Mouse (Mus musculus) C2C12 (cell line): ENCODE data around the gene Gm20605.

ENCODE experiments used
- CEBPB ChIP-seq: IDR thresholded peaks from one replicate; pipeline ENCODE4 v1.6.1; 2011; ENCODE audit warnings: low read depth, mild to moderate bottlenecking, control low read depth, moderate library complexity
- CTCF ChIP-seq: IDR thresholded peaks from one replicate; pipeline ENCODE4 v1.5.1; 2011; ENCODE audit not compliant: control insufficient read depth, insufficient read depth, insufficient read length
- MAX ChIP-seq: IDR thresholded peaks from one replicate; pipeline ENCODE4 v1.6.1; 2011; ENCODE audit warnings: mild to moderate bottlenecking, control low read depth
- MYOD1 ChIP-seq: IDR thresholded peaks from one replicate; pipeline ENCODE4 v1.6.1; 2011; ENCODE audit warnings: low read depth; ENCODE audit not compliant: control insufficient read depth, insufficient read length
- MYOG ChIP-seq: IDR thresholded peaks from one replicate; pipeline ENCODE4 v1.6.1; 2011; ENCODE audit not compliant: control insufficient read depth, insufficient read length; ENCODE audit errors: extremely low read depth

DNA sequence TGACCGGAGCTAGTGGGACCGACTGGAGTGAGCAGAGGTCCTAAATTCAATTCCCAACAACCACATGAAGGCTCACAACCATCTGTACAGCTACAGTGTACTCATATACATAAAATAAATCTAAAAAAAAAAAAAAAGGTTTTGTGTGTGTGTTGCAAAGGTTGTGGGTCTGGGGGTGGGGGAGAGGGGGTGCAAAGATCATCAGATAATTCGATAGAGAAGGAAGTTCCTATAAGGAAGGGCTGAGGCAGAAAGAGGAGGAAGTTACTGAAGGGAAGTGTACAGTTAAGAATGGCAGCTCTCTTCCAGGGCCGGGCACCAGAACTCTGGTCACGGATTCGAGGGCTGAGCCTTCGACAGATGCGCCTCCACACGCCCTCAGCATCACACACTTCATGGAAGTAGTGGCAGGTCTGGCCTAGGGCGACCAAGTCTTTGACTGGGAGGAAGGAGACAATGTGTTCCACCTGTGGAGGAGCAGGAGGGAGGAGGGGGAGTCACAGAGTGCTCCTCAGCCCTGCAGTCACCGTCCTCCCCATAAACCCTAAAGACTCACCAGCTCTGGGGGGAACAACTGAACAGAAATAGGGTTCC lies 4.9 kb upstream of the Gm20605 start:
- TF ChIP-seq CEBPB (no peak), CTCF (no peak), MYOG (no peak), MYOD1 (no peak), MAX (no peak)
